Mouse (Mus musculus): ENCODE measurements around the gene Rab3d. TPM values are rescaled to one million over a fixed set of nuclear protein-coding genes. Genes with fewer than 3 reads are reported as not detected.
A peak's percentile ranks its signal among the peaks of the same experiment; 100 is the strongest.

The Rab3d gene
- polyA plus RNA-seq, 1 experiment from 2014 or later = 6.2 TPM

DNA sequence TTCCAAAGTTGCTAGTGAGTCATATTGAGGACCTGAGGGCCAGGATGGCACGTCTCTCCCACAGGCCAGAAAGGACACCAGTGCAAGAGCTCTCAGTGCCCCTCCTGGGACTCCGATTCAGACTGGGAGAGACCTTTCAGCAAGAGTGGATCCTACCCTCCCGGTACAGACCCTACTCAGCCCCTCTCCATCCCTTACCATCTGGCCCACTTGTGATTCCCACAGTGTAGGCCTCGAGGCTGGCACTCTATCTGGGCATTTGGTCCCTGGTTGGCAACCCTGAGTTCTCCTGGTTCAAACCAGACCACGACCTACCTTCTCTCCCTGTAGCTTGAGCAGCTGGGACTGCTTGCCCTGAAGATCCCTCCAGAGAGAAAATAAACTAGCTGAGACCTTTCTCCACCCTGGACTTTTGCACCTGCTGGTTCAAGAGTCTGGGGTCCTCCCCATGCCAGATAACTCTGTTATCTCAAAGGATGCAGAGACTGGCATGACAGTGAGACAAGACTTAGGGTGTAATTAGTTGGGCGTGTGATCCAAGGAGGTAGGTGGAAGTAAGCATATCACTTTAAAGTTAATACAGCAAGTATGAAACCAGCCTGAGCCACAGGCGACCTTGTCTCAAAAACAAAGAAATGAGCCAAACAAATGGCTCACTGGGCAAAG is 17.6 kb upstream of the Rab3d start:
- Histone ChIP-seq H3K27ac (no peak overlapping the region), H3K27me3 (ENCODE audit: insufficient read depth, poor library complexity, severe bottlenecking) (peaks cover 23% of the 10 kb centered on the region; the same call in 1 of the 2 replicates)
- 75% methylated on average over 7 of the region's 7 CpGs for WGBS

GRCm38 (mm10) chr9:21934021-21934420 is 16.0 kb upstream of the Rab3d start:
- DNase-seq (ENCODE audit: low spot score) = no peak
- Histone ChIP-seq H3K27ac (no peak overlapping the region), H3K9me3 (no peaks in the 10 kb centered on the region), H3K36me3 (no peaks in the 10 kb centered on the region), H3K27me3 (ENCODE audit: insufficient read depth, poor library complexity, severe bottlenecking) (peaks cover 22% of the 10 kb centered on the region; the same call in 1 of the 2 replicates), H3K4me3 (no peak overlapping the region), H3K4me1 (peaks cover 29% of the 10 kb centered on the region)
- WGBS = 84% methylated on average over 12 of the region's 12 CpGs

More for the DNA sequence above, 17.6 kb upstream of the Rab3d start:
- no peak overlapping the region for H3K4me3 ChIP-seq
- H3K9me3 ChIP-seq = no peaks in the 10 kb centered on the region
- no peak for DNase-seq (ENCODE audit: low spot score)
- H3K4me1 ChIP-seq = peaks cover 29% of the 10 kb centered on the region
- no peaks in the 10 kb centered on the region for H3K36me3 ChIP-seq

DNA sequence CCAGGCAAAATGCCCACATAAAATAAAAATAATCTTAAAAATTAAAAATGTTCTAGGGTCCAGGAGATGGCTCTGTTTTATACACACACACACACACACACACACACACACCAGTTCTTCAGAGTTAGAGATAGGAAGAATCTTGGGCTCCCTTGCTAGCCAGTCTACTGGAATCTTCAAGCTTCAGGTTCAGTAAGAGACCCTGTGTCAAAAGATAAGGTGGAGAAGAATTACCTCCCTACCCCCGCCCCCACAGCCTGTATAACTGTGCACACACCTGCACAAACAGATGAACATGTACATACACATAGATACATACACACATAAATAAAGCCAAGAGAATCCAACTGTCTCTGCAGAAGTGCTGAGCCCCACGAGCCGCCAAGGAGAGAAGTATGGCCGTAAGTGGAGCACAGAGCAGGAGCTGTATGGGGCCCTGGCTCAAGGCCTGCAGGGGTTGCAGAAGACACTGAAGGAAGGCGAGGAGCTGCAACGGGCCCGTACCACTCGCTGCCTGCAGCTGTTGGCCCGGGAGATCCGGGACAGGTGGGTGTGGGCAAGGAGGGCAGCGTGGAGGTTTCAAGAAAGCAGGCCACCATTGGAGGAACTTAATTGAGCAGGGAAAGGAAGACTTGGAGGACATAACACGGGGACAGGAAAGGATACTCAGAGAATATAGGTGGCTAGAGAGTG is 14.6 kb upstream of the Rab3d start:
- no peaks in the 10 kb centered on the region for H3K9me3 ChIP-seq
- 54% methylated on average over 12 of the region's 12 CpGs for WGBS
- no peak for DNase-seq (ENCODE audit: low spot score)

DNA sequence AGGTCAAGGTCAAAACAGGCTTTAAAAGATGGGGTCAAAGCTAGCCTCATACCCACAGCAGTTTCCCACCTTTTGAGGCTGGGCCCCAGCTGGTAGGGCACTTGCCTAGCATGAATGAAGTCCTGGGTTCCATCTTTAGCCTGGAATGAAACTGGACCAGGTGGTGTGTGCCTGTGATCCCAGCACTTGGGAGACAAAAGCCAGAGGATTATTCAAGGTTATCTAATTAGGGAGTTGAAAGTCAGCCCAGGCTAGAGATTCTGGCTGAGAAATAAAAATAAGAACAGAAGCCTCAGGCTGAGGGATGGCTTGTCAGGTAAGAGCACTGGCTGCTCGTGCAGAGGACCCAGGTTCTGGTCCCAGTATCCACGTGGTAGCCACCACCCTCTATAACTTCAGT is 14.0 kb upstream of the Rab3d start:
- Histone ChIP-seq H3K27me3 (ENCODE audit: insufficient read depth, poor library complexity, severe bottlenecking) (peaks cover 21% of the 10 kb centered on the region; the same call in 1 of the 2 replicates), H3K4me3 (no peak overlapping the region), H3K36me3 (no peaks in the 10 kb centered on the region), H3K9me3 (no peaks in the 10 kb centered on the region), H3K27ac (no peak overlapping the region), H3K4me1 (peaks cover 26% of the 10 kb centered on the region)
- WGBS = 62% methylated on average over 2 of the region's 2 CpGs
- no peak for DNase-seq (ENCODE audit: low spot score)

More for the DNA sequence above, 14.6 kb upstream of the Rab3d start:
- H3K27ac ChIP-seq = no peak overlapping the region
- peaks cover 21% of the 10 kb centered on the region; the same call in 1 of the 2 replicates for H3K27me3 ChIP-seq (ENCODE audit: insufficient read depth, poor library complexity, severe bottlenecking)
- no peak overlapping the region for H3K4me3 ChIP-seq
- H3K36me3 ChIP-seq = no peaks in the 10 kb centered on the region
- H3K4me1 ChIP-seq = peaks cover 30% of the 10 kb centered on the region

- H3K27me3 ChIP-seq (ENCODE audit: insufficient read depth, poor library complexity, severe bottlenecking) = peaks cover 13% of the 10 kb centered on the region; the same call in 1 of the 2 replicates
- no peak overlapping the region for H3K27ac ChIP-seq
- 0 out of 2 replicates have a peak, but pooled peaks cover 6% of the 10 kb centered on the region for H3K36me3 ChIP-seq
- DNase-seq (ENCODE audit: low spot score) = no peak
- H3K4me1 ChIP-seq = peaks cover 30% of the 10 kb centered on the region
- H3K9me3 ChIP-seq = no peaks in the 10 kb centered on the region
- 74% methylated on average over 3 of the region's 3 CpGs for WGBS
- H3K4me3 ChIP-seq = no peak overlapping the region
Observed at GRCm38 (mm10) chr9:21929208-21929607, 11.2 kb upstream of the Rab3d start.

GRCm38 (mm10) chr9:21927208-21927753 is 9.3 kb upstream of the Rab3d start, which contains the start of the genes Ccdc159 and Tmem205:
Gene Ccdc159, plus strand, starts transcription at chr9:21927471.
Gene Tmem205, minus strand, starts transcription at chr9:21927556.
- peak; percentile 99 for DNase-seq (ENCODE audit: low spot score)
- H3K4me1 ChIP-seq = peaks cover 27% of the 10 kb centered on the region
- H3K9me3 ChIP-seq = no peaks in the 10 kb centered on the region
- 2% methylated on average over 28 of the region's 28 CpGs for WGBS
- H3K36me3 ChIP-seq = peaks cover 6% of the 10 kb centered on the region; the same call in 1 of the 2 replicates
- no peaks in the 10 kb centered on the region for H3K27me3 ChIP-seq (ENCODE audit: insufficient read depth, poor library complexity, severe bottlenecking)
- H3K27ac ChIP-seq = peak within 1 kb of the TSS; percentile 84
- H3K4me3 ChIP-seq = peak within 1 kb of the TSS; percentile 64

DNA sequence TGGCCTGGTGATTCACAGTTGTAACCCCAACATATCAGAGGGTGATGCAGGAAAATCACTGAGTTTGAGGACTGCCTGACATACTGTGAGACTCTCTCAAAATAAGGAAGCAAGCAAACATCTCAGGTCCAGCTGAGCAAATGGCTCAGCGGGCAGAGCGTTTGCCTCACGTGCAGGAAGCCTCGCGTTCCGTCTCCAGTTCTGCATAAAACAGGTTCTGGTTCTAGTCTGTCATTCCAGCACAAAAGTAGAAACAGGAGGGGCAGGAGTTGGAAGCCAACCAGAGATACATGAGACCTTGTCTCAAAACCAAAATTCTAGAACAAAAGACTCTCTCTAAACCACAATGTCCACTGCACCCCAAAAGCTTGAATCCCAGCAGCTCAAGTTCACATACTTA is 8.8 kb upstream of the Rab3d start:
- H3K9me3 ChIP-seq = no peaks in the 10 kb centered on the region
- no peak for DNase-seq (ENCODE audit: low spot score)

DNA sequence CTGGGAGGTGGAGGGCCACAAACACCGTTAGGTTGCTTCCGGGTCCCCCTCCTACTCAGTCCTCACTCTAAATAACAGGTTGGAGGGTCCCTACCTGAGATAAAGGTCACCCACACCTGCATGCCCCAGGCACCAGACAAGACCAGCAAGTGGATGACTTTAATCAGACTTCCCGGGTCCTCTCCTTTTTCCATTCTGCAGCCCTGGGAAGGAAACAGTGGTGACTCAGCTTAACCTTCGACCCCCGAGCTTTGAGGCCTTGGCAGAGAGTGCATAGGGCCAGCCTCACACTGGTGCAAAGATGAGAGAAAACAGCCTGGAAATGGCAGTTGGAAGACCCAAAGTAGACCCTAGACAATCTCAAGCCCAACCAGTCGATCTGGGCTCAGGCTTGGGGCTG is 8.2 kb upstream of the Rab3d start:
- peaks cover 6% of the 10 kb centered on the region for H3K36me3 ChIP-seq
- no peak for DNase-seq (ENCODE audit: low spot score)
- H3K27ac ChIP-seq = peak overlapping the region; percentile 84
- no peaks in the 10 kb centered on the region for H3K9me3 ChIP-seq
- 71% methylated on average over 6 of the region's 6 CpGs for WGBS
- no peaks in the 10 kb centered on the region for H3K27me3 ChIP-seq (ENCODE audit: insufficient read depth, poor library complexity, severe bottlenecking)
- H3K4me3 ChIP-seq = peak overlapping the region; percentile 64
- H3K4me1 ChIP-seq = peaks cover 21% of the 10 kb centered on the region

More for the DNA sequence above, 8.8 kb upstream of the Rab3d start:
- H3K4me1 ChIP-seq = peaks cover 25% of the 10 kb centered on the region
- H3K4me3 ChIP-seq = peak overlapping the region; percentile 64
- WGBS = 2% methylated on average over 6 of the region's 6 CpGs
- H3K27me3 ChIP-seq (ENCODE audit: insufficient read depth, poor library complexity, severe bottlenecking) = no peaks in the 10 kb centered on the region
- peaks cover 6% of the 10 kb centered on the region for H3K36me3 ChIP-seq
- peak overlapping the region; percentile 84 for H3K27ac ChIP-seq

DNA sequence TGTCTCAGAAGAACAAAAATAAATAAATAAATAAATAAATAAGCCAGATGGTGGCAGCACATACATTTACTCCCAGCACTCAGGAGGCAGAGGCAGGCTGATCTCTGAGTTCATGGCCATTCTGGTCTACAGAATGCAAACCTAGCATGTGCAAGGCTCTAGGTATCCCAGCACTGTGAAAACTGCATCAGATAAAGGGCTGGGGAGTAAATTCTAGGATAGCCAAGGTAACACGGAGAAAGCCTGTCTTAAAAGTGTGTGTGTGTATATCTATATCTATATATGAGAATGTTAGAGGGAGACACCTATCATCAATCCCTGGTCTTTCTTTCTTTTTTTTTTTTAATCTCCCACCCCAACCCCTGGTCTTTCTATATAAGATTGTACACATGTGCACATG is 7.5 kb upstream of the Rab3d start:
- no peaks in the 10 kb centered on the region for H3K27me3 ChIP-seq (ENCODE audit: insufficient read depth, poor library complexity, severe bottlenecking)
- DNase-seq (ENCODE audit: low spot score) = no peak
- no peaks in the 10 kb centered on the region for H3K9me3 ChIP-seq
- H3K4me1 ChIP-seq = peaks cover 21% of the 10 kb centered on the region
- 96% methylated on average over 1 of the region's 1 CpGs for whole genome bisulfite sequencing
- no peak overlapping the region for H3K4me3 ChIP-seq
- no peak overlapping the region for H3K27ac ChIP-seq
- peaks cover 6% of the 10 kb centered on the region for H3K36me3 ChIP-seq

- H3K27ac ChIP-seq = no peak overlapping the region
- H3K9me3 ChIP-seq = no peaks in the 10 kb centered on the region
- no peaks in the 10 kb centered on the region for H3K27me3 ChIP-seq (ENCODE audit: insufficient read depth, poor library complexity, severe bottlenecking)
- peaks cover 21% of the 10 kb centered on the region for H3K4me1 ChIP-seq
- WGBS = 88% methylated on average over 3 of the region's 3 CpGs
- no peak for DNase-seq (ENCODE audit: low spot score)
- H3K4me3 ChIP-seq = no peak overlapping the region
- H3K36me3 ChIP-seq = peaks cover 6% of the 10 kb centered on the region
Observed at GRCm38 (mm10) chr9:21925034-21925433, 7.0 kb upstream of the Rab3d start.

GRCm38 (mm10) chr9:21924099-21924493 is 6.1 kb upstream of the Rab3d start:
- H3K27me3 ChIP-seq (ENCODE audit: insufficient read depth, poor library complexity, severe bottlenecking) = no peaks in the 10 kb centered on the region
- no peaks in the 10 kb centered on the region for H3K9me3 ChIP-seq
- H3K27ac ChIP-seq = peak overlapping the region; percentile 64; the same call in 1 of the 2 replicates
- peak overlapping the region; percentile 18 for H3K4me3 ChIP-seq
- WGBS = 37% methylated on average over 6 of the region's 6 CpGs
- H3K36me3 ChIP-seq = peaks cover 6% of the 10 kb centered on the region
- DNase-seq (ENCODE audit: low spot score) = peak; percentile 94
- peaks cover 21% of the 10 kb centered on the region for H3K4me1 ChIP-seq

DNA sequence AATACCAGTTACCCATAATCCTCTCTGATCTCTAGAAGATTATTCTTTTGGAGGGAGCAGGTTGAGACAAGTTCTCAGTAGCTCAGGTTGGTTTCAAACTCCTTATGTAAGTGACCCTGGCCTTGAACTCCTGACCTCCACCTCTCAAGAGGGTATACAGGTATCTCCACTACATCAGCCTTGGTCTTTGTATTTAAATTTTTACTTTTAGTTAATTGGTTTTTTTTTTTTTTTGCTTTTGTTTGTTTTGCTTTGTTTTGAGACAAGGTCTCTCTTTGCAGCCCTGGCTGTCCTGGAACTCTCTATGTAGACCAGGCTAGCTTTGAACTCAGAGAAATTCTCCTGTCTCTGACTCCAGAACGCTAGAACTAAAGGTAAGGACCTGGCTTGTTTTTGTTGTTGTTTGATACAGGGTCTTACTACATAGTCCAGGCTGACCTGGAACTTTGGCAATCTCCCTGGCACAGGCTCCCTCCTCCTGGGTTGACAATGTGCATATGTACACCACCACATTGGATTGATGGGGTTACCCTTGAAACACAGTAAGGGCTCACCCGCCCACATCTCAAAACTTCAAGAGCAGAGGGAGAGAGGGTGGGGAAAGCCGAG is 5.6 kb upstream of the Rab3d start:
- no peaks in the 10 kb centered on the region for H3K27me3 ChIP-seq (ENCODE audit: insufficient read depth, poor library complexity, severe bottlenecking)
- peak overlapping the region; percentile 18 for H3K4me3 ChIP-seq
- peak overlapping the region; percentile 64 for H3K27ac ChIP-seq
- WGBS = 43% methylated on average over 3 of the region's 3 CpGs
- peaks cover 21% of the 10 kb centered on the region for H3K4me1 ChIP-seq
- no peak for DNase-seq (ENCODE audit: low spot score)
- no peaks in the 10 kb centered on the region for H3K9me3 ChIP-seq
- H3K36me3 ChIP-seq = peaks cover 6% of the 10 kb centered on the region

Measured in heart, embryonic 10.5 days (tissue).